Mouse (Mus musculus) MN1 (cell line): ENCODE measurements around the gene Fance.
"Not testable (repeated sequence)": the region's sequence is repeated elsewhere in the genome, so short reads cannot be mapped to it uniquely, and the experiment has no call there.

ENCODE experiments used
- DNase-seq: peaks from one replicate; pipeline ENCODE4 v3.0.0-alpha.2; 2016; ENCODE audit warnings: low spot score

The Fance gene

DNA sequence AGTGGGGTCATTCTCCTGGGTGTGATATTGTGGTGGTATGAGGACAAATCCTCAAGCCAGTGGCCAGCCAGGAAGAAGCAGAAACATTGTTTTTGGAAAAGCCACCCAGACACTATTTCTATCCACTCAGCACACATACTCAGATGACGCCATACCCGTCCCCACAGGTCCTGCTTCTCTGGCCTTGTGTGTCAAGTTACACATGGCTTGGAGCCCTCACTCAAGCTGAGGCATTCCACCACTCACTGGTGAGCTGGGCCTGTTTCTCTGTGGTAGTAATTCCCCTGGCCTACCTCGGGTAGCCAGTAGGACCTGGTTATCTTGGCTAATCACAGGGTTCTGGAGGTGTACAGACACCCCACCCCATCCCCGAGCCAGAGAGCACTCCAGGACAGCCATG, 19.6 kb upstream of the Fance start:
- DNase-seq = no peak

DNA sequence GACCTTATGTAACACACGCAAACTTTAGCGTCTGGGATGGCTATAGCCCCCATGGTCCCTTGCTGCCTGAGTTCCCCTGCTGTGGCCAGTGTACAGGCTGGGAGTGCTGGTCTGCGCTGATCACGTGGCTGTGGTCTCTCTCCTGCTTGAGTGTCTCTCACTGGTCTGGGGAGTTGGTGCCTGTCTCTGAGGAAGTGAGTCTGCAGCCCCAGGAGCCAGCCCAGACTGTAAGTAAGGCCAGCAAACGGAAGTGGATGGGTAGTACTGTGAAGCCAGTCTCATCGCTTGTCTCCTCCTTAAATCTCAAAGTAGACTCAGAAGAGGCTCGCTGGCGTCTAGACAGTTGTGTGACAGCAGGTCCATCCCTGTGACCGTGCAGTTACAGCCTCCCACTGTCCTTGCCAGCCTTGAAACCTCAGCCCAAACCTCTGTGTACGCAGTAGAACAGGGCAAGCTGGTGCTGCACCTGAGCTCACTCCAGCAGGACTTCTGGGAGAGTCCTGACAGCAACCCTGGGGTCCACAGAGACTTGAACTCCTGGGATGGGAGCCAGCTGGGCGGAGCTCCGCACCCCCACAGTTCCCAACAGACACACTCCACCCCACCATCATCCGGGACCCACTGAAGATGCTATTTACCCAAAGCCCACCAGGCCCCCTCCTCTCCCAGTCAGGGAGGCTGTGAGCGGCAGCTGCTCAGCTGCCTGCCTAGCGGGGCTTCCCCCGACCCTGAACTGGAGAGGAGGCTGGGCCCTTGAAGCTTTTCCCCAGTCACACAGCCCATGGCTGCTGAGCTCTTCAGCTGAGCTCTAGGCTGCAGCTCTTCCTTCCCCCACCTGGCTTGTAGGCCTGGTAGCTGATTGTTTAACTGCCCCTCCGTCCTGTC, 18.6 kb upstream of the Fance start:
- DNase-seq = no peak

DNA sequence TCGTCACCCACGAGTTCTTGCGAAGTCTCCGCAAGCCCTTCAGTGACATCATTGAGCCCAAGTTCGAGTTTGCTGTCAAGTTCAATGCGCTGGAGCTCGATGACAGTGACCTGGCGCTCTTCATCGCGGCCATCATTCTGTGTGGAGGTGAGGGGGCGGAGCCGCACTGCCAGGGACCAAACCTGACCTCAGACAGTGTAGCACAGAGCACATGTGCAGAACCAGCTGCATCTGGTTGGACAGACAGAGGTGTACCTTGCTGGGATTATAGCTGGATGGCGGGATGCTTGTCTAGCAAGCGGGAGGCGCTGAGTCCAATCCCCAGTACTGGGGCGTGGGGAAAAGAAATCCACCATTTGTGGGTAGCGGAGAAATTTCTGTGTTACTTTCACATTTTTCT, 14.4 kb upstream of the Fance start:
- DNase-seq = no peak

DNA sequence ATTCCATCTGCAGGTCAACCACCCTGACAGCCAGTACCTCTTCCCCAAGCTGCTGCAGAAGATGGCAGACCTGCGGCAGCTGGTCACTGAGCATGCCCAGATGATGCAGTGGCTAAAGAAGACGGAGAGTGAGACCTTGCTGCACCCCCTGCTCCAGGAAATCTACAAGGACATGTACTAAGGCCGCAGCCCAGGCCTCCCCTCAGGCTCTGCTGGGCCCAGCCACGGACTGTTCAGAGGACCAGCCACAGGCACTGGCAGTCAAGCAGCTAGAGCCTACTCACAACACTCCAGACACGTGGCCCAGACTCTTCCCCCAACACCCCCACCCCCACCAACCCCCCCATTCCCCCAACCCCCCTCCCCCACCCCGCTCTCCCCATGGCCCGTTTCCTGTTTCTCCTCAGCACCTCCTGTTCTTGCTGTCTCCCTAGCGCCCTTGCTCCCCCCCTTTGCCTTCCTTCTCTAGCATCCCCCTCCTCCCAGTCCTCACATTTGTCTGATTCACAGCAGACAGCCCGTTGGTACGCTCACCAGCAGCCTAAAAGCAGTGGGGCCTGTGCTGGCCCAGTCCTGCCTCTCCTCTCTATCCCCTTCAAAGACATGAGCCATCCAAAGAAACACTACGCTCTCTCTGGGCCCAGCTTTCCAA, 13.5 kb upstream of the Fance start:
- DNase-seq = no peak

DNA sequence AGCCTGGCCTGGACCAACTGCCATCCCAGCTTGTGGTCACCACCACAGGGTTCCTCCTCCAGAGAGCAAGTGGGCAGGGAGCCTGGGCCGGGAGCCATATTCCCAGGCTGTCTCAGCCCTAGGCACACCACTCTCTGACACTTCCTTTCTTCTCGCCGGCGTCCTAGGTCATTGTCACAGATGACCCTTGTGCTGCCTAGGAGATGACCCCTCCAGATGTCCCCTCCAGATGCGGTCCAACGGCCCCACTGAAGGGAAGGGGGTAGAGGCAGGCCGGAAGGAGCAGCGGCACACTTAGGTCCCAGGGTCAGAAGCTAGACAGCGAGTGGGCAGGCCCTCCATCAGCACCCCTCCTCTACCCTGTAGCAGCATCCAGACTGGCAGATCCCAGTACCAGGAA, 13.0 kb upstream of the Fance start:
- no peak for DNase-seq

DNA sequence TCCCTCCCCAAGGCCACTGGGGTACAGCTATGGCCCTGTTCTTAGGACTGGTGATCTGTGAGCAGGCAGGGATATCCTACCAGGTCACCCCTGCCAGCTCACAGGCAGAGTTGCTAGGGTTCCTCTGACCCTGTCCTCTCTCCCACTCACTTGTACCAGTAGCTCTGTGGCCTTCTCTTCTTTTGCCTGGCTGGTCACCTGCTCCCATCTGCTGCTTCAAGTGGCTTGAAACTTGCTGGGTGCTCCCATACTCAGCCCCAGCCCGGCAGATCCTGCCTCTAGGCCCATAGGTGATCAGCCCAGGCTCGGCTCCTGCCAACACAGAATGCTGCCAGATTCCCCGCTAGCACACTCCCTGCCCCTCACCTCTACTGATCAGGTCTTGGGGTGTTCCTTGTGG, 12.5 kb upstream of the Fance start:
- peak; percentile 42 for DNase-seq

DNA sequence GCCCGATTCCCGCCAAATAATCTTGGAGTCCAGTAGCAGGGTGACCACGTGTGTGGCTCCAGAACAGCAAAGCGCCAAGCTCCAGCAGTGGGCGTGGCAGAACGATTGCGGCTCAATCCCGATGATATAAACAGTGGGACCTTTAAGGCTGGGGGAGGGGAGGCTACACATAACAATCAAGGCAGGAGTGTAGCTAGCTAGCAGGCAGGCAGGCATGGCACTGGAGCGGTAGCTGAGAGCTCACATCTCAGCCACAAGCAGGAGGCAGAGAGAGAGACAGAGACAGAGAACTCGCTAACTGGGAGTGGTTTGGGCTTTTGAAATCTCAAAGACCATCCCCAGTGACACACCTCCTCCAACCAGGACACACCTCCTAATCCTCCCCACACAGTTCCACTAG, 8.1 kb upstream of the Fance start:
- no peak for DNase-seq

DNA sequence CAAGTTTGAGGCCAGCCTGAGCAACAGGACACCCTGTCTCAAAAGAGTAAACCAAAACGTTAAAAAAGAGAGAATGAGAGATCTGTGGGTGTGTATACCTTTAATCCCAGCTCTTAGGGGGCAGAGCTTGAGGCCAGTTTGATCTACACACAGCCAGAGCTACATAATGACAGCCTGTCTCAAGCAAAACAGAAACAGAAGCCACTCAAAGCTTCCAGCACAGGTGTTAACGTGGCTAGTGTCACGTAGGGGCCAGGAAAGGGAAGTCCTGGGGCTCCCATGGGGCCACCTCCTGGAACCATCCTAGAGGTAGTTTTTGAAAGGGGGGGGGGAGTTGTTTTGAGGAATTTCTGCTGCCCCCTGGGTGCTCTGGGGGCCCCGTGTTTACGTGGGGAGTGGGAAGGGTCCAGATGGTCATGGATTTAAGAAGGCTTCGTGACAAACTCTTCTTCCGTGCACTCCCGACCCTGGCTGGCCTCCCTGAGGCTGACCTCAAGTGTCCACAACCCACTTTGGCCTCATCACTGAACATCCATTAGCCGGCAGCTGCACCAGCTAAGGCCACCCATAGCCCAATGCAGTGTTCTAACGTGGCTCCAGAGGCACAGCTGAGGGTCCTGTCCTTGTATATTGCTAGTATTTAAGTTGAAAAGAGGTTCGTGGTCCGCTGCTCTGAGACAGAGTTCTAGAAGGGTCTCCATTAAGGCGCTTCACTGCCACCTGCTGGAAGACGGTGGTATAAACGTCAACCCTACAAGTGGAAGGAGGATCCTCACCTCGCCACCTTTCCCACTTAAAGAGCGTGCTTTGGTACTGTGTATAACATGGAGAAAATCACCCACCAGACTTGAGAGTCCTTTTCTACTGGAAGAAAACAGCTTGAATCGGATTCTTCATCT, 4.8 kb upstream of the Fance start:
- DNase-seq = peak; percentile 89

DNA sequence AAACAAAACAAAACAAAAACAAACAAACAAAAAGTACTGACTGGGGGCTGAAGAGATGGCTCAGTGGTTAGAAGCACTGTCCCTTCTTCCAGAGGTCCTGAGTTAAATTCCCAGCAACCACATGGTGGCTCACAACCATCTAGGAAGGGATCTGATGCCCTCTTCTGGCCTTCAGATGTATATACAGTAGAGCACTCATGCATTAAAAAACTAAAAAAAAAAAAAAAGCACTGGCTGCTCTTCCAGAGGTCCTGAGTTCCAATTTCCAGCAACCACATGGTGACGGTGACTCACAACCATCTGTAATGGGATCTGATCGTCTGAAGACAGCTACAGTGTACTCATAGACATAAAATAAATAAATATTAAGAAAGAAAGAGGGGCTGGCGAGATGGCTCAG, 2.5 kb upstream of the Fance start:
- DNase-seq = no peak

DNA sequence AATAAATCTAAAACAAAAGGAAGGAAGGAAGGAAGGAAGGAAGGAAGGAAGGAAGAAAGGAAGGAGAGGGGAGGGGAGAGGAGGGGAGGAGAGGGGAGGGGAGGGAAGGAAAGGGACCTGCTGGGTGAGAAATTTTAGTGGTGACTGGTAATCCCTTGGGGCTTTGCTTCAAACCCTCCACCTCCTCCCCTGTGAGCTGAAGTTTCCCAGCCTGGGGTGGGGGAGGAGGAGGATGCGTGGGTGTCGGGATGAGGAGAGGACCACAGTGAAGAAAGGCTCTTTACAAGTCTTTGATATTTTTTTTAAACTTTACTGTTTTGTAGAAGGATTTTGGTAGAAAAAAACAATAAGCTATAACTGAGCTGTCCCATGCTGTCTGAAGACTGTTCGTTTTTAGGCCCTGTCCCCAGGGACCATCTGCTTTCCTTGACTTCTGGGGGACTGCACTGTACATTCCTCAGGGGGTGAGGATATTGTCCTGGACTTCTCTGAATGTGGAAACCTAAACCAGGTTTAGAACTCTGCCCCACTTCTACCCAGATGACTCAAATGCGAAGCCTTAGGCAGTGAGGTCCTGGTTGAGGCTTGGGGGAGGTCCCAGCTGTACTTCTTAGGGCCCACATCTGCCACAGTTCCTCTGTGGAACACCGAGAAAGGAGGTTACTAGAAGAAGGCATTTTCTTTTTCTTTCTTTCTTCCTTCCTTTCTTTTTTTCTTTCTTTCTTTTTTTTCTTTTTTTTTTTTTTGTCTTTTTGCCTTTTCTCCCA, 1.8 kb upstream of the Fance start:
- DNase-seq = no peak

DNA sequence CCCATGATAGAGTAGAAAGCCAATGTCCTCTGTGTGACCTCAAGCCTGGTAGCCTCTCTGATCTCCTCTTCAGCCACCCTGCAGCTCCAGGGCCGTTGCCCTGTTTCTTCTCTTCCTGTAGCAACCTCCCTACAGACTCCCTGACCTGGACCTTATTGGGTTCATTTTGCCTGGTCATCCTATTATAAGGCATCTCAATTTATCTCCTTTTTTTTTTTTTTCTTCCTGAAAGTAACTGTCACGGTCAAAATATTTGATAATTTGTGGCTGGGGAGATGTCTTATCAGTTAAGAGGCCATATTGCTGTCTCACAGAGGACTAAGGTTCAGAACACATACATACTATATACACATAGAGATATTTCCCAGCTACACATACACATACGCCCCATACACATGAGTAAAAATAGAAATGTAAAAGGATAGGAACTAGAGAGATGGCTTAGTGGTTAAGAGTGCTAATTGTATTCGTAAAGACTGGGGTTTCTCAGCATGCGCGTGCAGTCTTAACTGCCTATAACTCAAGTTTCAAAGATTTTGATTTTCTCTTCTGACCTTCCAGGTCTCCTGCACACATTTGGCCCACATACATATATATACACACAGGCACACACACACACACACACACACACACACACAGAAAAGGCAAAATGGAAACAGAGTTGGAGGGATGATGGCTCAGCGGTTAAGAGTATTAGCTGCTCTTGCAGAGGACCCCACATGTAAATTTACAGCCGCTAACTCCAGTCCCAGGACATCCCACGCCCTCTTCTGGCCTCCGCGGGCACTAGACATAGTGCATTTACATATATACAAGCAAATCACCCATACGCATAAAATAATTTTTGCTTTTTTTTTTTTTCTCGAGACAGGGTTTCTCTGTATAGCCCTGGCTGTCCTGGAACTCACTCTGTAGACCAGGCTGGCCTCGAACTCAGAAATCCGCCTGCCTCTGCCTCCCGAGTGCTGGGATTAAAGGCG, 797 bp upstream of the Fance start:
- DNase-seq = peak; percentile 71

DNA sequence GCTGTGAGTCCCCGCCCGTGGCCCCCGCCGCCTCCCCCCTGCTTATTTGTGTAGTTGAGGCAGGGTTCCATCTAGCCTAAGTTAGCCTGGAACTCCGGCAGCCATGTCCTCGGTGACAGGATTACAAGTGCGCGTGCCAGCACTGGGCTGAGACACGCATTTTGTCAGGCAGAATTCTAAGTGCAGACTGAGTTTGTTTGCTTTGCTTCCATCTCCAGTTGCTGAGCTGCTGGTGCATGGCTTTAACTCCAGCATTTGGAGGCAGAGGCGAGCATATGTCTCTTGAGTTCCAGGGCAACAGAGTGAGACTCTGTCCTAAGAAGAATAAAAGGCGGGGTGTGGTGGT, 534 bp downstream of the Fance start:
- peak; percentile 54 for DNase-seq

DNA sequence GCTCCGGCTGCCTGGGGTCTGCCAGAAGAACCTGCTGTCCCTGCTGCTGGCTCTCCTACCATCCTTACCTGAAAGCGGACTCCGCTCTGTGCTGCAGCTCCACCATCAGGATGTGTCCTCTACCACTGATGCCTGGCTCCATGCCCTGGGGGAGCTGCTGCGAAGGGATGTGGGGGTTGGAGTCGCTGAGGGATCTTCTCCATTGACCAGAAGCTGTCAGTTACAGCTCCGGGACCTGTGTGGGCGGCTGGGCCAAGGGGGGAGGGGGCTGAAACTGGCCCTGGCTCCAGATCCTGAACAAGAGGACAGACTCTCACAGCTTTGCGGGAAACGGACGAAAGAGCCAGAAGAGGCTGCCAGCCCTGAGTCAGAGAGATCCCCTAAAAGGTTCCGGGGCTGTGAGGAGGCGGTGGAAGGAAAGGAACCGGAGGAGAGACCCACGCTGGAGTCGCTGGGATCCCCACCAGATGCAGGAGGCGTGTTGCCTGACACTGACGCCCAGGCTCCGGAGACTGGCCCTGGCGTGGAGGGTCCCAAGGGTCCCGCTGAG, 2.4 kb downstream of the Fance start:
- DNase-seq = peak; percentile 54

DNA sequence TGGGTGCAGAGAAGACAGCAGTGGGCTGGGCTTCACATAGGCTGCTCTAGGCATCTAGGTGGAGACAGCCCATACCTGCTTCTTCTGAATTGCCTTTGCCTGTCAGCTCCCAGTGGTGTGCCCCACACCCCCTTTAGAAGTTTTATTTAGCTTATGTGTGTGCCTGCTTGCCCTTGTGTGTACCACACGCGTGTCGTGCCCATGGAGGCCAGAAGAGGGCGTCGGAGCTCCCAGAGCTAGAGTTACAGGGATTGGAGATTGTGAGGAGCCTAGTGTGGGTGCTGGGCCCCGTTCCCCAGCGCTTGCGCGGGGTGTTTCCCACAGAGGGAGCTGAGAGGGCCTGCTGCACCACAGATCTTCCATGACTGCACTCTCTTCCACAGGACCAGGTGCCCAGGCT, 3.2 kb downstream of the Fance start:
- DNase-seq = no peak

DNA sequence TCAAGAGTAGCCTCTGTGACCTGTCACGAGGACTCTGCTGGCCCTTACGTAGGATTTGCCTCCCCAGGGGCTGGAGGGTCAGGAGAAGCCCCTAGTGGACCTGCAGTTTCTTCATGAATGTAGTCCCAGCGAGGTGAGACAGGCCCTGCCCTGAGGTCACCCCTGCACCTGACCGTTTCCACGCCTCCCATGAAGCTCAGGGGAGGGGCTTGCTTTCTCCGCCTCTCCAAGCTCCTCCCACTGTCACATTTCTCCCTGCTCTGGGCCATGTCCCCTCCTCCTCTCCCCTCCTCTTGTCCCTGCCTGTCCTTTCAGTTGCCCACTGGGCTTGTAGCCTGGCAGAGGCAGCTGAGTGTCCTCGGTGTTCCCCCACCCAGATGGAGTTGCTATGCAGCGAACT, 3.8 kb downstream of the Fance start:
- DNase-seq = no peak

DNA sequence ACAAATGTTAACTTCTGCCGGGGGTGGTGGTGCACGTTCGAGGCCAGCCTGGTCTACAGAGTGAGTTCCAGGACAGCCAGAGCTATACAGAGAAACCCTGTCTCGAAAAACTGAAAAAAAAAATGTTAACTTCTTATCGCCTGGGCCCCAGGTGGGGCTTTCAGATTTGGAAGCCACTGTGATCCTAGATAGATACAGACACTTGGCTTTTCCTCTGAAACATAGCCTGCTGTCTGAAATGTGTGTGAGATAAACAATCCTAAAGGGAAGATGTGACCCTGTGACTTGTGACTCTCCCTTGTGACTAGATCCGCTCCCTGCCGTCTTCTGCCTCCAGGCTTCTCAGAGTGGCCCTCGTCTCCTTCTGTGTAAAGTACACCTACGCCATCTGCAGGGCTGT, 4.4 kb downstream of the Fance start:
- no peak for DNase-seq

DNA sequence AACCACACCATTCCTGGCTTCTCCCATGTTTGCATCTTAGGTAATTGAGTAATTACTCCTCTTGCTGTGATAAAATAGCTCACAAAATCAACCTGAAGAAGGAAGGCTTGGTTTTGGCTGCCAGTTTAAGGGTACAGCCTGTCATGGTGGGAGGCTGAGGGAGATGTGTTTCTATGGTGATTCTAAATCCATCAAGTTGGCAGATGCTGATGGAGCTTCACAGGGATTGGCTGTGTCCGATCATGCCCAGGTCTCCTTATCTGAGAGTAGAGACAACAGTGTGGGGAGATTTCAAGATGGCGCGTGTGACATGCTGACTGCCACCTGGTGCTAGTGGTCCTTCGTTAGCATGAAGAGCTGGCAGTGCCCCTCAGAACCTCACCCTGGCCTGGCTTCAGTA, 8.4 kb downstream of the Fance start:
- DNase-seq = no peak

DNA sequence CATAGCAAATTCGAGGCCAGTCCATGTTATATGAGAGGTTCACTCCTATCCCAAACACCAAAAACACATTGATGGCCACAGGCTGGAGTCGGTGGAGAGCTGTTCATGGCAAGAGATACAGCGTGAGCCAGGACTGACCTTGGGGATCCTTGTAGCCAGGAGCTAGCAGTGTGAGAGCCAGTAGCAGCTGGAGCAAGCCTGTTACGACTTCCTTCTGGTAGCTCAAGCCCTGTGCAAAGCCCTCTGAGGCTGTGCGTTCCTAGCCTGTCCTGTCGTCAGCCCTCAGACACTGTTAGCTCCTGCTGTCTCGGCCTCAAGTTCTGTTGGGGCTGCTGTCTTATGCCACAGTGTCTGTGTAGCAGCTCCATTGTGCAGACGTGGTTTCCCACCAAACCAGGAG, 10.5 kb downstream of the Fance start:
- DNase-seq = no peak

DNA sequence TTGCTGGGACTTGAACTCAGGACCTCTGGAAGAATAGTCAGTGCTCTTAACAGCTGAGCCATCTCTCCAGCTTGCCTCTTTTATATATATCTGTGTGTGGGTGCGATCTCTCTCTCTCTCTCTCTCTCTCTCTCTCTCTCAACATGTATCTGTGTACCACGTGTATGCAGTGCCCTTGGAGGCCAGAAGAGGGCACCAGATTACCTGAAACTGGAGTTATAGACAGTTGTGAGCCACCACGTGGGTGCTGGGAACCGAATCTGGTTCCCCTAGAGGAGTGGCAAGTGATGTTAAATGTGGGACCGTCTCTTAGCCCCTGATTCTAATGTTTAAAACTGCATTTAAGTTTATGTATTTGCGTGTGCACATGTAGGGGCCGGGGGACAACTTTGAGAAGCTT, 11.1 kb downstream of the Fance start:
- DNase-seq = not testable (repeated sequence)

DNA sequence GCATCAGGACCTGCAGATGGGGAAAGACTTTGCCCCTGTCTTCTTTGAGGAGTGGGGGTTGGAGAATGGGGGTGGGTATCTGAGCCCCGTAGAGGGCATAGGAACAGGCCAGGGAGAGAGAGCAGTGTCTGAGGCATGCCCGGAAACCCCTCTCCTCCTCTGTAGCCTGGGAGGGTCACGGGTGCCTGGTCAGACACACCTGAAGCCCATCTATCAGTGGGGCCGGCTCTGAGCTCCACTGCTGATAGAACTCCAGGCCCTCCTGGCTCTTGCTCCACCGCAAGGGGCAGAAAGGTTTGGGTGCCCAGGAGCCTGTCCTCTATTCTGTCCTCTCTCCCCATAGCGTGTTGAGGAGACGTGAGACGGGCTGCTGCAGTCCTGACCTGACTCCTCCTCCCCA, 12.4 kb downstream of the Fance start:
- DNase-seq = no peak

DNA sequence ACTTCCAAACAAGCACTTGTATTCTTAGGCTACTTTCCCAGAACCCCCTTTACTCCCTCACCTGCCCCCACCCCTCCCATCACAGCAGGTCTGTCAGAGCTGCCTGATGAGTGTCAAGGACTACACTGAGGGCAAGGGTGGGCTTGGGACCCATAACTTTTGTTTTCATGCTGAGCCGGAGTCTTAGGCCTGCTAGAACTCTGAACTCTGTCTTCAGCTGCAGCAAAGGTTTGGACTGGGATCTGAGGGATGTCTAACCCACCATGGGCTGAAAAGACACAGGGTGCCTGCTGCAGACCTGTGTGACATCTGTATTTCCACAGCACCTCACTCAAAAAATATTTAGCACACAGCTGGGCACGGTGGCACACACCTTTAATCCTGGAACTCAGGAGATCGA, 13.6 kb downstream of the Fance start:
- DNase-seq = no peak
